Mouse (Mus musculus): ENCODE data around the gene Ppard. TPM values are rescaled to one million over a fixed set of nuclear protein-coding genes. Genes with fewer than 3 reads are reported as not detected.

The Ppard gene
- total and polyA plus RNA-seq, 2 experiments from 2014 or later, result 1.4 to 23.1 TPM

DNA sequence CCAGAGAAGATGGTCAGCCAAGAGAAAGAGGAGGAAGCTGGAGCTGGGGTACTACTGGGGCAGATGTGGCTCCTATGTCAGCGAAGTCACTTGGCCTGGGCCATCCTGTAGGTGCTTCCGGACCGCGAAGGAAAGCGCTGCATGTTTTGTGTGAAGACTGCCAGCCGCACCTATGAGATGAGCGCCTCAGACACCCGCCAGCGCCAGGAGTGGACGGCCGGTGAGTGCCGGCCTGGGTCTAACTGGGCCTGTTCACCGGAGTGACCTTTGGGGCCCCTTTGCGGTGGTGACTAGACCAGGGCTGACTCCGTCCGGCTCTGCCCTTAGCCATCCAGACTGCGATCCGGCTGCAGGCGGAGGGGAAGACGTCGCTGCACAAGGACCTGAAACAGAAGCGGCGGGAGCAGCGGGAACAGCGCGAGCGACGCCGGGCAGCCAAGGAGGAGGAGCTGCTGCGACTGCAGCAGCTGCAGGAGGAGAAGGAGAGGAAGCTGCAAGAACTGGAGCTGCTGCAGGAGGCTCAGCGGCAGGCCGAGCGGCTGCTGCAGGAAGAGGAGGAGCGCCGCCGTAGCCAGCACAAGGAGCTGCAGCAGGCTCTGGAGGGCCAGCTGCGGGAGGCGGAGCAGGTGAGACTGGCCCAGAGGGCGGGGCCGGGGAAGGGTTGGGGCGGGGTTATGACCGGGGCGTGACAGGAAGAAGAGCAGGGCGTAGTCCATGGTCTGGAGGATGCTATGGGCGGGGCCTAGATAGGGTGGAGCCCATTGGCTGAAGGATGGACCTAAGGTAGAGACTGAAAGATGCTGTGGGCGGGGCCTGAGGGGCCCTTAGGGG lies 8.7 kb upstream of the Ppard start:
- peak overlapping the region; percentile 52 for H3K4me3 ChIP-seq (ENCODE audit: low read depth, low read length)
- H3K27me3 ChIP-seq (ENCODE audit: control insufficient read depth, insufficient read depth, low read length), result 0 out of 2 replicates have a peak, but pooled peaks cover 6% of the 10 kb centered on the region
- no peaks in the 10 kb centered on the region for H3K36me3 ChIP-seq (replicated peaks; ENCODE audit: control insufficient read depth, insufficient read depth, low read length)
- H3K9me3 ChIP-seq (replicated peaks; ENCODE audit: control insufficient read depth, low read length), result no peaks in the 10 kb centered on the region
- peak overlapping the region; percentile 67 for H3K27ac ChIP-seq (ENCODE audit: low read depth)
- H3K4me2 ChIP-seq (ENCODE audit: low read depth, low read length), result peak overlapping the region; percentile 85
- peak; percentile 88 for ATAC-seq (ENCODE audit: insufficient read depth, low read depth)
- peak; percentile 80 for DNase-seq (ENCODE audit: low spot score)
- H3K9ac ChIP-seq (replicated peaks; ENCODE audit: low read depth, low read length), result peak overlapping the region; percentile 59; the same call in 1 of the 2 replicates
- WGBS, result under 1% methylated on average over 46 of the region's 46 CpGs
- peaks cover 12% of the 10 kb centered on the region; the same call in 1 of the 2 replicates for H3K4me1 ChIP-seq (ENCODE audit: control insufficient read depth, insufficient read depth)
- TF ChIP-seq EP300 (IDR thresholded peaks at IDR 0.05; ENCODE audit: low read depth) (no peak), CTCF (IDR thresholded peaks at IDR 0.05; ENCODE audit: low read depth) (peak; percentile 16; the same call in 1 of the 2 replicates)

- H3K4me3 ChIP-seq (ENCODE audit: low read depth, low read length), result no peak overlapping the region
- H3K4me1 ChIP-seq (ENCODE audit: control insufficient read depth, insufficient read depth), result peaks cover 12% of the 10 kb centered on the region; the same call in 1 of the 2 replicates
- 88% methylated on average over 10 of the region's 10 CpGs for WGBS
- no peak overlapping the region for H3K4me2 ChIP-seq (ENCODE audit: low read depth, low read length)
- ATAC-seq (ENCODE audit: insufficient read depth, low read depth) (no peak), DNase-seq (ENCODE audit: low spot score) (no peak)
- H3K9me3 ChIP-seq (replicated peaks; ENCODE audit: control insufficient read depth, low read length), result no peaks in the 10 kb centered on the region
- no peak overlapping the region for H3K9ac ChIP-seq (replicated peaks; ENCODE audit: low read depth, low read length)
- no peak overlapping the region for H3K27ac ChIP-seq (ENCODE audit: low read depth)
- TF ChIP-seq CTCF (IDR thresholded peaks at IDR 0.05; ENCODE audit: low read depth) (no peak), EP300 (IDR thresholded peaks at IDR 0.05; ENCODE audit: low read depth) (no peak)
- H3K27me3 ChIP-seq (ENCODE audit: control insufficient read depth, insufficient read depth, low read length), result 0 out of 2 replicates have a peak, but pooled peaks cover 6% of the 10 kb centered on the region
- H3K36me3 ChIP-seq (replicated peaks; ENCODE audit: control insufficient read depth, insufficient read depth, low read length), result no peaks in the 10 kb centered on the region
These were observed 7.9 kb upstream of the Ppard start for GRCm38 (mm10) chr17:28224615-28225014.

DNA sequence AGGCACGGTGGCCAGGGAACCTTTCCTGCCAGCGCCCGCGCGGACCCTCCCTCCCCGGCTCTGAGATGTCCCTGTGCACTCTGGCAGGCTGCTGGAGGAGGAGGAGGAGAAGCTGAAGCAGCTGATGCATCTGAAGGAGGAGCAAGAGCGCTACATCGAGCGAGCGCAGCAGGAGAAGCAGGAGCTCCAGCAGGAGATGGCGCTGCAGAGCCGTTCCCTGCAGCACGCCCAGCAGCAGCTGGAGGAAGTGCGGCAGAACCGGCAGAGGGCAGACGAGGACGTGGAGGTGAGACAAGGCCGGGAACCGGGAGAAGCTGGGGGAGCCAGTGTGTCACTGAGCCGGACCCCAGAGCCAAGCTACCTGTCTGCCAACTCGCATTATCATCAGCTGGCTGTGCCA lies 6.5 kb upstream of the Ppard start:
- TF ChIP-seq CTCF (IDR thresholded peaks at IDR 0.05; ENCODE audit: low read depth), result peak; percentile 99
- no peak for TF ChIP-seq EP300 (IDR thresholded peaks at IDR 0.05; ENCODE audit: low read depth)
- Histone ChIP-seq H3K4me3 (ENCODE audit: low read depth, low read length) (peak overlapping the region; percentile 17), H3K27me3 (ENCODE audit: control insufficient read depth, insufficient read depth, low read length) (0 out of 2 replicates have a peak, but pooled peaks cover 6% of the 10 kb centered on the region), H3K4me1 (ENCODE audit: control insufficient read depth, insufficient read depth) (peaks cover 12% of the 10 kb centered on the region; the same call in 1 of the 2 replicates), H3K9me3 (replicated peaks; ENCODE audit: control insufficient read depth, low read length) (no peaks in the 10 kb centered on the region), H3K27ac (ENCODE audit: low read depth) (no peak overlapping the region), H3K36me3 (replicated peaks; ENCODE audit: control insufficient read depth, insufficient read depth, low read length) (no peaks in the 10 kb centered on the region), H3K9ac (replicated peaks; ENCODE audit: low read depth, low read length) (no peak overlapping the region), H3K4me2 (ENCODE audit: low read depth, low read length) (peak overlapping the region; percentile 52)
- DNase-seq (ENCODE audit: low spot score), result peak; percentile 93
- WGBS, result 4% methylated on average over 21 of the region's 21 CpGs
- peak; percentile 63 for ATAC-seq (ENCODE audit: insufficient read depth, low read depth)

GRCm38 (mm10) chr17:28230486-28230885 lies 2.0 kb upstream of the Ppard start:
- H3K9me3 ChIP-seq (replicated peaks; ENCODE audit: control insufficient read depth, low read length), result no peaks in the 10 kb centered on the region
- ATAC-seq (ENCODE audit: insufficient read depth, low read depth), result no peak
- WGBS, result 65% methylated on average over 6 of the region's 6 CpGs
- H3K4me1 ChIP-seq (ENCODE audit: control insufficient read depth, insufficient read depth), result 0 out of 2 replicates have a peak, but pooled peaks cover 3% of the 10 kb centered on the region
- no peak for TF ChIP-seq EP300 (IDR thresholded peaks at IDR 0.05; ENCODE audit: low read depth)
- no peak for TF ChIP-seq CTCF (IDR thresholded peaks at IDR 0.05; ENCODE audit: low read depth)
- H3K36me3 ChIP-seq (replicated peaks; ENCODE audit: control insufficient read depth, insufficient read depth, low read length), result no peaks in the 10 kb centered on the region
- H3K9ac ChIP-seq (replicated peaks; ENCODE audit: low read depth, low read length), result no peak overlapping the region
- no peak overlapping the region for H3K27ac ChIP-seq (ENCODE audit: low read depth)
- H3K27me3 ChIP-seq (ENCODE audit: control insufficient read depth, insufficient read depth, low read length), result no peaks in the 10 kb centered on the region
- H3K4me3 ChIP-seq (ENCODE audit: low read depth, low read length), result no peak overlapping the region
- H3K4me2 ChIP-seq (ENCODE audit: low read depth, low read length), result no peak overlapping the region
- no peak for DNase-seq (ENCODE audit: low spot score)

DNA sequence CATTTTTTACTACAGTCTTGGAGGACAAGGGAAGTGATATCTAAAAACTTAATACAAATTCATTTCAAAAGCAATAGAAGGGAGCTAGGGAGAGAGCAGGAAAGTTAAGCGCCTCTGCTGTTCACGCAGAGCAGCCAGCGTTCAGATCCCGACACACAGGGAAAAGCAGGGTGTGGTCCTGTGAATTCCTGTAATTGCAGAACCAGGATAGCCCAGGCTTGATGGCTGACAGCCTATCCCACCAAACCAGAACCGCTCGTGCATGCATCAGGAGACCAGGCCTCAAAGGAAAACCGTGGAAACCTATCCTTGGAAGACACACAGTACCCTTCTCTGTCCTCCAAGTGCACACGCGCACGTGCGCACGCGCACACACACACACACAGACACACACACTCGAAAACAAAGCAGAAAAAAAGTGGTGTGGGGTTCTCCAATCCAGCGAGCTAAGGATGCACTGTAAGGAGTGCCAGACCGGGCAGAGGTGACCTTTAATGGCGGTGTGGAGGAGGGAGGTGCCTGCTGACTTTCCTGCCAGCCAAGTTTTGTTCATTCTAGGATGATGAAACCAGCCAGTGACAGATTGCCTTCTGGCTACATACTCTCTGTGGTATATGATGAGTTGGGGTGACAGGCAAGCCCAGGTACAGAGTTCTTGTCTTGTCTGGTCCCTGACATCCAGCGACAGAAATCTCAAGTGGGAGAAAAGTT lies 1.3 kb upstream of the Ppard start:
- Histone ChIP-seq H3K36me3 (replicated peaks; ENCODE audit: control insufficient read depth, insufficient read depth, low read length) (no peaks in the 10 kb centered on the region), H3K27ac (ENCODE audit: low read depth) (no peak overlapping the region), H3K9me3 (replicated peaks; ENCODE audit: control insufficient read depth, low read length) (no peaks in the 10 kb centered on the region), H3K27me3 (ENCODE audit: control insufficient read depth, insufficient read depth, low read length) (no peaks in the 10 kb centered on the region), H3K9ac (replicated peaks; ENCODE audit: low read depth, low read length) (no peak overlapping the region), H3K4me3 (ENCODE audit: low read depth, low read length) (no peak overlapping the region), H3K4me2 (ENCODE audit: low read depth, low read length) (no peak overlapping the region), H3K4me1 (ENCODE audit: control insufficient read depth, insufficient read depth) (no peaks in the 10 kb centered on the region)
- no peak for TF ChIP-seq CTCF (IDR thresholded peaks at IDR 0.05; ENCODE audit: low read depth)
- TF ChIP-seq EP300 (IDR thresholded peaks at IDR 0.05; ENCODE audit: low read depth), result no peak
- 79% methylated on average over 18 of the region's 18 CpGs for WGBS
- DNase-seq (ENCODE audit: low spot score), result no peak
- ATAC-seq (ENCODE audit: insufficient read depth, low read depth), result no peak
